Mouse (Mus musculus): ENCODE measurements around the gene Ptpn13.

Gene Ptpn13

GRCm38 (mm10) chr5:103424678-103425319, at the start of gene Ptpn13:
TSS of gene Ptpn13 (plus strand) at chr5:103425192.
- DNase-seq (ENCODE audit: low read depth, low spot score), result peak; percentile 97

DNA sequence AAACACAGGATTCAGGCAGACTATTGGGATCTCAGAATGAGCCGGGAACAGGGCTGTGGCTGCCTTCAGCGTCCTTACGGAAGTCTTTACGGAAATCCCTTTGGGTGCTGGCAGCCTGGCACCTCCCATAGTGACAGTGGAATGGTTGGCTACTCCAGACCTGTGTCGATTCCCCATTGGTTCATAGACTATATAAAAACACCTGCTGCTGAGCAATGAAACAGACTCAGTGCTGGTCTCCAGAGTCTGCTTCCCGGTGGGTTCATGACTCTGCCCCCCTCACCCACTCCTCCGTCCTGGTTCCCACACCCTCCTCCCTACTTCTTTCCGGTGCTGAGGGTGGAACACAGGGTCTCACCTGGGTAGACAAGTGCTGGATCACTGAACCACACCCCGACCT, 49.8 kb upstream of the Ptpn13 start:
- no peak for DNase-seq (ENCODE audit: low read depth, low spot score)

- DNase-seq (ENCODE audit: low read depth, low spot score), result no peak
Measured at GRCm38 (mm10) chr5:103376354-103377295, 48.4 kb upstream of the Ptpn13 start.

GRCm38 (mm10) chr5:103377493-103378130, 47.4 kb upstream of the Ptpn13 start:
- no peak for DNase-seq (ENCODE audit: low read depth, low spot score)

DNA sequence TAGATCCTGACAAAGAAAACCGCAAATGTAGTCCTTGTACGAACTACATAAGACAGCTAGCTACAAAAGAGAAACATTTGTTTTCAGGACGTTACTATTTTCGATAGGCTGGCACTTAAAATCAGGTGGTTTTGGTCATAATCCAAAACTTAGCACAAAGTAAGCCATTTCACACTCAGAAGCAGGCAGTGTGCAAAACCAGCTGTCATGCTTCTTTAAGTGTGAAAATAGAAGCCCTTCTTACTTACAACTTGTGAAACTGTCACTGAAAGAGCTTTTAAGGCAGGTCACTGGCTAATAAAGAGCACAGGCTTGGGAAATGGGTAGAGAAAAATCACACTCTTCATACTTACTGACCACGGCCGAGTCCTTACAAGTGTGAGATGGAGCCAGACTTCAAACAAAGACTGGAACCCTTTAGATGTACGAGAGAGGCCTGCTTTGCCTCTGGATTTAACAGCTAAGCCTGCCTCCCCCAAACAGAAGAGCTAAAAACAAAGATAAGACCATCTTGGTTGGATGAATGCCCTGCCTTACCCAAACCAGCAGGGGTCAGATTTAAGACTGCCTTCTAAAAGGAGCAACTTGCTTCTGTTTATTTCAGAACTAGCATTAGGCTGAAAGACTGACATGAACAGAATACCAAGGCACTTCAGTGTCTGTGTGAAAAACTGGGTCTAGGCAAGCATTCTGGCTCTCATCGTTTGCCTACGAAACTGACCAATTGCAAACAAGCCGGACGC, 44.0 kb upstream of the Ptpn13 start:
- no peak for DNase-seq (ENCODE audit: low read depth, low spot score)

DNA sequence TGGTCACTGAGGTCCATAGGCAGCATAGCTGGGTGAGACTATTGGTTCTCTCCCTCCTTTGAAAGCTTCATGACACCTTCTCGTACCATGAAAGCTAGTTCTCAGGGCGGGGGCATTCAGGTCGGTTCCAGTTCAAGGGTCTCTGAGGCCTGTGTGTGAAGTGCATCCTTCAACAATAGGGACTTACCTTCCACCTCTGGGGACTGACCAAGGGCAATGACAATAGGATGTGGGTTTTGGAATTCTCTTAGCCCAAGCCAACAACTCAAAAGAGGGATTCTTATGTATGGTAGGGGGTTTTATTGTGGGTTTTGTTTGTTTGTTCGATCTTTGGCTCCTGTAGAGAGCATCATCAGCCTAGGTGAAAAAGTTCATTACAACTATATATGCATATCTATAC, 42.0 kb upstream of the Ptpn13 start:
- no peak for DNase-seq (ENCODE audit: low read depth, low spot score)

GRCm38 (mm10) chr5:103384021-103384420, 41.0 kb upstream of the Ptpn13 start:
- DNase-seq (ENCODE audit: low read depth, low spot score), result no peak

DNA sequence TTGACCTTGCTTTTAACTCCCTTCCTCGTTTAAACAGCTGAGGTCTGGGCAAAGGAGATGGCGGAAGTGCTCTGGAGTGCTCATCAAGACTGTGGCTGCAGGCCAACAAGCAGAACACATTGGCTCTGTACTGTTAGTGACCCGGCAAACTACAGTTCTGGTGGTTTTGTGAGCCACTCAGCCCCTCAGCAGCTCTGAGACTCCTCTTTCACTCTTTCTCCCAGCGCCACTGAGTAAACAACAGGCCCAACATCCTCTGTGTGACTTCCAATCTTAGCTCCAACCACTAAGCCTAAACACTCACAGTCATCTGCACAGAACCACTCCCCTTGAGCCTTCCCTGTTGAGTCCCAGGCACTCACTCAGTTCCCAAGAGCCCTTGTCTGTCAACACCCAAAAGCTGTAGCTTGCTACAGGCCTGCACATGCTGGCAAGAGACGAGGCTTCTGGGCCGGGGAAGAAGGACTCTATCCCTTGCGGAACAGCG, 37.4 kb upstream of the Ptpn13 start:
- no peak for DNase-seq (ENCODE audit: low read depth, low spot score)

- no peak for DNase-seq (ENCODE audit: low read depth, low spot score)
Measured at GRCm38 (mm10) chr5:103389415-103389814, 35.6 kb upstream of the Ptpn13 start.

DNA sequence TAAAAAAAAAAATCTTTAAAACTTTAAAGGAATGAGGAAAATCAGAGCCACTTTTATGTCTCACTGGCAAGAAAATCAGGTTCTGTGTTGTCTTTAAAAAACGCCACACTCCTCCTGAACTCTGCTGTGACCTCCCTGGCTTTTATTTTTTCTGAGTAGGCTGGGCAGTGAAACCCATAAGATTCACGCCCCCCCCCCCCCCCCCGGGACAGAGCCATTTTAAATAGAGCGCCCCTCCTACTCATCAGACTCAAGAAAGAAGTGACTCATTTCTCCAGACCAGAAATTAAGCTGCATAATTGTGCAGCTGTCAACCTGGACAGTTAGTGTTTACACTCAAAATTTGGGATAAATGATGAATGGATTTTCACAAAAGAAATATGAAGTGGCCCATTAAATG, 31.8 kb upstream of the Ptpn13 start:
- no peak for DNase-seq (ENCODE audit: low read depth, low spot score)

DNA sequence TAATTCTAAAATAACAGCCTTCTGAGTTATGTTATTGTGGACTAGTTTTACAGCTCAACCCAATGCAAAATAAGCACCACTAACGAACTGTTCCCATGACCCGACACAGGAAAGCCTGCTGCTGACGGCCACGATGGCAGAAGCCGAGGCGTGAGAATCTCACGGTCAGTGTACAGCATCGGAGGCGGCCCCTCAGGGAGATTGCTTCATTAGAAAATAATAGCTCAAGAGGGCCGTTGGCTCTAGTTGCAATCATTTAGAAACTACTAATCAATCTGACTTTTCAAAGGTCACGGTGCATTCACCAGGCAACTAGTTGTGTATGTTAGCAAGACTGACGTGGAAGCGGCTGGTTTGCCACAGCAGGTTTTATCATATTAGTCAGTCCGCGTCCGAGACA, 31.2 kb upstream of the Ptpn13 start:
- DNase-seq (ENCODE audit: low read depth, low spot score), result no peak

DNA sequence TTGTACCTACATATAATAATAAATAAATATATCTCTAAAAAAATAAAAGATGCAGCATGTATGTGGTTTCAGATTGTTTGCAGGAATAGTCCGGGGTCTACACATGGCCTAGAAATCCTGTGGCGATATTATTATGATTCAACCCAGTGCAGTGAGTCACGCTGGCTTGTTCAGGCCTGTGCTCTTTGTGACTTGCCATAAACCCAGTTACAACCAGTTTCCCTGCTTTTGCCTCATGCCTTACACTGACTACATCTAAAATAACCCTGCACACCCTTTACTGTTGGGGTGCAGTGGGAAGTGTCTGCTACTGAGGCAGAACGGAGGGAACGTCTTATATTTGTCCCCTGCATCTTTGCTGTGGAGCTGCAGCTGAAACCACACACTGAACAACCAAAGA, 29.3 kb upstream of the Ptpn13 start:
- DNase-seq (ENCODE audit: low read depth, low spot score), result no peak

GRCm38 (mm10) chr5:103397429-103397828, 27.6 kb upstream of the Ptpn13 start:
- DNase-seq (ENCODE audit: low read depth, low spot score), result no peak

GRCm38 (mm10) chr5:103404213-103404968, 20.6 kb upstream of the Ptpn13 start:
- no peak for DNase-seq (ENCODE audit: low read depth, low spot score)

DNA sequence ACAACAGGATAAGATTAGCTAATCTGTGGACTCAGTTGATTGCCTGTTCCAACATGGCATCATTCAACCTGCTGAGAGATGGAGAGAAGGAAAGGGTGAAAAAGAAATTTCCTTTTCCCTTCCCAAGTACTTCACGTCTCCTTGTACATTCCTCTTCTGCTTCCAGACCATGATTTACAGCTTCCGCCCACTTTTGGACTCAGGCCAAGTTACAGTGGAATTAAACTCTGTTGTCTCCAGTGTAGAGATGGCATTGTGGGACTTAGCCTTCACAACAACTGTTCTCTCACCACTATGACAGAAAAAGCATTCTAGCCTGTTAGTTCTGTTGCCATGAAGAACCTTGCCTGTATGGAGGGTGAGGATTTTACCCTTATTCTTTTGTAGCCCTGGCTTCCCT, 19.1 kb upstream of the Ptpn13 start:
- DNase-seq (ENCODE audit: low read depth, low spot score), result no peak

GRCm38 (mm10) chr5:103412020-103412747, 12.8 kb upstream of the Ptpn13 start:
- no peak for DNase-seq (ENCODE audit: low read depth, low spot score)

GRCm38 (mm10) chr5:103414542-103414941, 10.4 kb upstream of the Ptpn13 start:
- no peak for DNase-seq (ENCODE audit: low read depth, low spot score)

DNA sequence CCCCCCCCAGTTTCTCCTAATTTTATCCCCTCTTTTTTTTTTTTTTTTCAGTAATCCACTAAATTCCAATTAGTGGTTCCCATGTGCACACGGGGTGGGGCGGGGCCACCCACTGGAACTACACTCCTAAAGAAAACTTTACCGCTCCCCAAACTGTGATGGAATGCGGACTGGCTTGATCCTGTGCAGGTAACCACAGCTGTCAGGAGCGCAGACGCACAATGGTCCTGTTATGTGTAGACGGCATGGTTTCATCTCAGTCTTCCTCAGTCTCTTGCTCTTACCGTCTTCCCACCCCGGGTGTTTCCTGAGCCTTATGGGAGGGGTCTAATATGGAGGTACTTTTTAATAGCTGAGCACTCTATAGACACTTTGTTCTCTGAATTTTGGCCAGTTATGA, 7.0 kb upstream of the Ptpn13 start:
- DNase-seq (ENCODE audit: low read depth, low spot score), result peak; percentile 21

DNA sequence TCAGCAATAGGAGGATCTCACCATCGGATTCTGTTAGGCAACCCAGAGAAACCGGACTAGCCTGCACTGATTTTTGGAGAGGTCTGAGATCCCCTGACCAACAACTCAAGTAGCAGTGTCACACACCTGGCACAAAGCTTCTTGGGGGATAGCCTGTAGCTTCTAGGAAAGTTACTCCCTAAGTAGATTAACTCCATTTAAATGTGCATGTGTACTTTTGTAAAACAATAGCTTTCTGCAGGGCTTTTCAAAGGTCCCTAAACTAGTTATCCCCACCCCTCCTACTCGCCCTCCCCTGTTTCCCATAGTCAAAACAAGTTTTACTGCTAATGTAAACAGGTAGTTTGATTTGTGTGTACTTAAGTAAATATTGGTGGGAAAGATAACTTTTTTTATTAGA, 6.1 kb upstream of the Ptpn13 start:
- peak; percentile 67 for DNase-seq (ENCODE audit: low read depth, low spot score)

DNA sequence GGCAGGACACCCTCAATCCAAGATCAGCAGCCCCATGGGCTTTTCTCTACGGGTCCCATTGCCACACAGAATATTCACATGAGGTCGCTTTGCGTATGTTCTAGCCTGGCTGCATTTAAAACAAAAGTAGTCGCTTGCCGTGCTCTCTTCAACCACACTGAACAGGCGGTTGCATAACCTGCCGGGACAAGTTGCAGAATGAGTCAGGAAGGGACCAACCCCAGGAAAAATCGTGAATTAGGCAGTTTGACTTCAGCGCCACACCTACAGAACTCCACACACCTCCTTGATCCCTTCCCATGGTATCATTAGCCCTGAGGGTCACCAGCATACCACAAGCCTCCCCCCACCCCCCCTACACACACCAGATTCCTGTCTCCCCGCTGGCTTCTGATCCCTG, 4.4 kb upstream of the Ptpn13 start:
- DNase-seq (ENCODE audit: low read depth, low spot score), result no peak

Data from ES-CJ7 (cell line).